Mouse (Mus musculus) lung, embryonic 14.5 days (tissue): ENCODE results near the gene Lrif1. TPM values are rescaled to one million over a fixed set of nuclear protein-coding genes. Genes with fewer than 3 reads are reported as not detected.

Experiments used
- ATAC-seq: fragments of 200-750 bp; cut with Nextera tagmentation; 2 replicates; pipeline ENCODE4 v1.8.0; 2017; ENCODE audit warnings: mild to moderate bottlenecking, moderate TSS enrichment, moderate library complexity; ENCODE audit not compliant: insufficient read depth
- DNase-seq: peaks from one replicate; pipeline ENCODE4 v3.0.0-alpha.2; 2015
- H3K27ac ChIP-seq: fragments of 300-500 bp; sonication (generic); 2 replicates; pipeline ENCODE4 v1.5.1; 2014; ENCODE audit warnings: low read depth, mild to moderate bottlenecking, moderate library complexity
- H3K27me3 ChIP-seq: fragments of 300-500 bp; sonication (generic); 2 replicates; pipeline ENCODE4 v1.6.1; 2014; ENCODE audit warnings: low read length, control low read depth; ENCODE audit not compliant: insufficient read depth
- H3K36me3 ChIP-seq: fragments of 300-500 bp; sonication (generic); 2 replicates; pipeline ENCODE4 v1.6.1; 2014; ENCODE audit warnings: control low read depth; ENCODE audit not compliant: insufficient read depth
- H3K4me1 ChIP-seq: fragments of 300-500 bp; sonication (generic); 2 replicates; pipeline ENCODE4 v1.6.1; 2014; ENCODE audit warnings: antibody characterized with exemption, control low read depth; ENCODE audit not compliant: insufficient read depth
- H3K4me2 ChIP-seq: fragments of 300-500 bp; sonication (generic); 2 replicates; pipeline ENCODE4 v1.6.1; 2014; ENCODE audit warnings: mild to moderate bottlenecking
- H3K4me3 ChIP-seq: fragments of 300-500 bp; sonication (generic); 2 replicates; pipeline ENCODE4 v1.5.1; 2014; ENCODE audit warnings: low read depth, low read length
- H3K9ac ChIP-seq: fragments of 300-500 bp; sonication (generic); 2 replicates; pipeline ENCODE4 v1.6.1; 2014
- H3K9me3 ChIP-seq: fragments of 300-500 bp; sonication (generic); 2 replicates; pipeline ENCODE4 v1.6.1; 2016; ENCODE audit warnings: low read depth, low read length, control low read depth
- CTCF ChIP-seq: IDR thresholded peaks from 2 replicates; pipeline ENCODE4 v1.5.1; 2016; ENCODE audit warnings: antibody characterized with exemption, low read depth
- WGBS: fragments of 180-500 bp; shearing (Covaris S2); extraction: QIAGEN DNeasy Blood & Tissue Kit; methylation state at CpG from one replicate; pipeline ENCODE4 v1.1.7; 2014; 5-methylcytosine and 5-hydroxymethylcytosine counted together
- polyA plus RNA-seq: library from polyadenylated mRNA; unstranded; fragments of >200 nt; fragmentation: Nextera tagmentation; extraction: Ambion mirVana; gene quantifications from 2 replicates; pipeline ENCODE4 v1.2.1, GENCODE M21; 2014

Gene Lrif1
- polyA plus RNA-seq, 1 experiment from 2014 or later = 15.8 TPM

GRCm38 (mm10) chr3:106785130-106785529 lies 100.3 kb downstream of the Lrif1 start:
- Histone ChIP-seq H3K36me3 (no peaks in the 10 kb centered on the region), H3K27ac (no peak overlapping the region), H3K9ac (no peak overlapping the region), H3K9me3 (no peaks in the 10 kb centered on the region), H3K27me3 (no peaks in the 10 kb centered on the region), H3K4me1 (no peaks in the 10 kb centered on the region), H3K4me3 (no peak overlapping the region), H3K4me2 (no peak overlapping the region)
- ATAC-seq = no peak
- no peak for TF ChIP-seq CTCF
- WGBS = 74% methylated on average over 3 of the region's 3 CpGs
- no peak for DNase-seq

Other genes starting within 250 kb of the Lrif1 start
- 7.8 and 8.8 TPM in 2 replicates for gene Dennd2d, start 202.6 kb upstream of the Lrif1 start, polyA plus RNA-seq
- 63.3 and 63.9 TPM in 2 replicates for gene Dram2, start 137.2 kb upstream of the Lrif1 start, polyA plus RNA-seq
- 59.6 and 62.0 TPM in 2 replicates for gene Cept1, start 137.2 kb upstream of the Lrif1 start, polyA plus RNA-seq
- gene Cd53, start 105.2 kb downstream of the Lrif1 start, polyA plus RNA-seq = 7.0 and 8.3 TPM in 2 replicates
- not detected in 2 replicates for gene Olfr266, start 141.3 kb downstream of the Lrif1 start, polyA plus RNA-seq